Mouse (Mus musculus): ENCODE results near the gene Zfp422. TPM values are rescaled to one million over a fixed set of nuclear protein-coding genes. Genes with fewer than 3 reads are reported as not detected.
"Not testable (repeated sequence)": the region's sequence is repeated elsewhere in the genome, so short reads cannot be mapped to it uniquely, and the experiment has no call there.

The Zfp422 gene
- polyA plus RNA-seq, 1 experiment from 2014 or later: 240 TPM

GRCm38 (mm10) chr6:116628095-116628494, 704 bp downstream of the Zfp422 start:
- H3K27me3 ChIP-seq (ENCODE audit: control insufficient read depth, insufficient read depth, low read length): no peaks in the 10 kb centered on the region
- H3K4me3 ChIP-seq (ENCODE audit: low read length): peak overlapping the region; percentile 64
- peak overlapping the region; percentile 68 for H3K27ac ChIP-seq (ENCODE audit: low read depth, low read length)
- no peak for ATAC-seq (ENCODE audit: low FRiP score, low TSS enrichment)
- H3K4me2 ChIP-seq (replicated peaks; ENCODE audit: low read depth, low read length): peak overlapping the region; percentile 76
- no peaks in the 10 kb centered on the region for H3K9me3 ChIP-seq (ENCODE audit: control insufficient read depth, low read length)
- H3K36me3 ChIP-seq (ENCODE audit: control insufficient read depth, insufficient read depth, low read length): peaks cover 22% of the 10 kb centered on the region
- 0 out of 2 replicates have a peak, but pooled peaks cover 4% of the 10 kb centered on the region for H3K4me1 ChIP-seq (ENCODE audit: control insufficient read depth, insufficient read depth, low read length)
- WGBS: 20% methylated on average over 9 of the region's 9 CpGs
- H3K9ac ChIP-seq (ENCODE audit: low read depth, low read length): peak overlapping the region; percentile 88

- ATAC-seq (ENCODE audit: low FRiP score, low TSS enrichment): not testable (repeated sequence)
Measured at GRCm38 (mm10) chr6:116626417-116626816, 2.4 kb downstream of the Zfp422 start.

GRCm38 (mm10) chr6:116621318-116622023, 7.3 kb downstream of the Zfp422 start:
- no peak for ATAC-seq (ENCODE audit: low FRiP score, low TSS enrichment)
- Histone ChIP-seq H3K4me3 (ENCODE audit: low read length) (no peak overlapping the region), H3K36me3 (ENCODE audit: control insufficient read depth, insufficient read depth, low read length) (peaks cover 18% of the 10 kb centered on the region), H3K9me3 (ENCODE audit: control insufficient read depth, low read length) (no peaks in the 10 kb centered on the region), H3K27ac (ENCODE audit: low read depth, low read length) (no peak overlapping the region), H3K27me3 (ENCODE audit: control insufficient read depth, insufficient read depth, low read length) (no peaks in the 10 kb centered on the region), H3K4me2 (replicated peaks; ENCODE audit: low read depth, low read length) (no peak overlapping the region), H3K4me1 (ENCODE audit: control insufficient read depth, insufficient read depth, low read length) (no peaks in the 10 kb centered on the region), H3K9ac (ENCODE audit: low read depth, low read length) (no peak overlapping the region)
- 77% methylated on average over 8 of the region's 8 CpGs for WGBS

More at GRCm38 (mm10) chr6:116626417-116626816, 2.4 kb downstream of the Zfp422 start:
- not testable (repeated sequence) for H3K9me3 ChIP-seq (ENCODE audit: control insufficient read depth, low read length); H3K27me3 ChIP-seq (ENCODE audit: control insufficient read depth, insufficient read depth, low read length); H3K27ac ChIP-seq (ENCODE audit: low read depth, low read length); H3K4me1 ChIP-seq (ENCODE audit: control insufficient read depth, insufficient read depth, low read length); H3K4me3 ChIP-seq (ENCODE audit: low read length); H3K9ac ChIP-seq (ENCODE audit: low read depth, low read length); H3K4me2 ChIP-seq (replicated peaks; ENCODE audit: low read depth, low read length)
- H3K36me3 ChIP-seq (ENCODE audit: control insufficient read depth, insufficient read depth, low read length): peaks cover 22% of the 10 kb centered on the region
- over 99% methylated on average over 9 of the region's 9 CpGs for WGBS

- Histone ChIP-seq H3K4me1 (ENCODE audit: control insufficient read depth, insufficient read depth, low read length) (no peaks in the 10 kb centered on the region), H3K4me2 (replicated peaks; ENCODE audit: low read depth, low read length) (no peak overlapping the region), H3K9ac (ENCODE audit: low read depth, low read length) (no peak overlapping the region), H3K36me3 (ENCODE audit: control insufficient read depth, insufficient read depth, low read length) (no peaks in the 10 kb centered on the region), H3K27me3 (ENCODE audit: control insufficient read depth, insufficient read depth, low read length) (no peaks in the 10 kb centered on the region), H3K27ac (ENCODE audit: low read depth, low read length) (no peak overlapping the region), H3K9me3 (ENCODE audit: control insufficient read depth, low read length) (no peaks in the 10 kb centered on the region), H3K4me3 (ENCODE audit: low read length) (no peak overlapping the region)
- ATAC-seq (ENCODE audit: low FRiP score, low TSS enrichment): no peak
Measured at GRCm38 (mm10) chr6:116618073-116618472, 10.7 kb downstream of the Zfp422 start.

- Histone ChIP-seq H3K9ac (ENCODE audit: low read depth, low read length) (no peak overlapping the region), H3K27ac (ENCODE audit: low read depth, low read length) (no peak overlapping the region), H3K4me2 (replicated peaks; ENCODE audit: low read depth, low read length) (no peak overlapping the region), H3K27me3 (ENCODE audit: control insufficient read depth, insufficient read depth, low read length) (no peaks in the 10 kb centered on the region), H3K9me3 (ENCODE audit: control insufficient read depth, low read length) (no peaks in the 10 kb centered on the region), H3K4me1 (ENCODE audit: control insufficient read depth, insufficient read depth, low read length) (no peaks in the 10 kb centered on the region), H3K36me3 (ENCODE audit: control insufficient read depth, insufficient read depth, low read length) (no peaks in the 10 kb centered on the region), H3K4me3 (ENCODE audit: low read length) (no peak overlapping the region)
- WGBS: 92% methylated on average over 2 of the region's 2 CpGs
- ATAC-seq (ENCODE audit: low FRiP score, low TSS enrichment): no peak
Measured at GRCm38 (mm10) chr6:116615719-116616118, 13.1 kb downstream of the Zfp422 start.

- no peaks in the 10 kb centered on the region for H3K36me3 ChIP-seq (ENCODE audit: control insufficient read depth, insufficient read depth, low read length)
- H3K9ac ChIP-seq (ENCODE audit: low read depth, low read length): no peak overlapping the region
- no peaks in the 10 kb centered on the region for H3K9me3 ChIP-seq (ENCODE audit: control insufficient read depth, low read length)
- ATAC-seq (ENCODE audit: low FRiP score, low TSS enrichment): no peak
- no peak overlapping the region for H3K27ac ChIP-seq (ENCODE audit: low read depth, low read length)
- H3K27me3 ChIP-seq (ENCODE audit: control insufficient read depth, insufficient read depth, low read length): no peaks in the 10 kb centered on the region
- WGBS: 44% methylated on average over 4 of the region's 4 CpGs
- H3K4me2 ChIP-seq (replicated peaks; ENCODE audit: low read depth, low read length): no peak overlapping the region
- no peaks in the 10 kb centered on the region for H3K4me1 ChIP-seq (ENCODE audit: control insufficient read depth, insufficient read depth, low read length)
- H3K4me3 ChIP-seq (ENCODE audit: low read length): no peak overlapping the region
Measured at GRCm38 (mm10) chr6:116607230-116607629, 21.6 kb downstream of the Zfp422 start.

GRCm38 (mm10) chr6:116600969-116601368, 27.8 kb downstream of the Zfp422 start:
- not testable (repeated sequence) for H3K4me3 ChIP-seq (ENCODE audit: low read length); H3K9ac ChIP-seq (ENCODE audit: low read depth, low read length); H3K36me3 ChIP-seq (ENCODE audit: control insufficient read depth, insufficient read depth, low read length); H3K27me3 ChIP-seq (ENCODE audit: control insufficient read depth, insufficient read depth, low read length); H3K4me1 ChIP-seq (ENCODE audit: control insufficient read depth, insufficient read depth, low read length); H3K9me3 ChIP-seq (ENCODE audit: control insufficient read depth, low read length); H3K27ac ChIP-seq (ENCODE audit: low read depth, low read length); ATAC-seq (ENCODE audit: low FRiP score, low TSS enrichment); H3K4me2 ChIP-seq (replicated peaks; ENCODE audit: low read depth, low read length)

- H3K9ac ChIP-seq (ENCODE audit: low read depth, low read length): no peak within 1 kb of the TSS
- 82% methylated on average over 4 of the region's 4 CpGs for WGBS
- H3K9me3 ChIP-seq (ENCODE audit: control insufficient read depth, low read length): no peaks in the 10 kb centered on the region
- no peak for ATAC-seq (ENCODE audit: low FRiP score, low TSS enrichment)
- H3K4me2 ChIP-seq (replicated peaks; ENCODE audit: low read depth, low read length): no peak within 1 kb of the TSS
- H3K36me3 ChIP-seq (ENCODE audit: control insufficient read depth, insufficient read depth, low read length): no peaks in the 10 kb centered on the region
- no peak within 1 kb of the TSS for H3K27ac ChIP-seq (ENCODE audit: low read depth, low read length)
- no peaks in the 10 kb centered on the region for H3K27me3 ChIP-seq (ENCODE audit: control insufficient read depth, insufficient read depth, low read length)
- no peak within 1 kb of the TSS for H3K4me3 ChIP-seq (ENCODE audit: low read length)
- no peaks in the 10 kb centered on the region for H3K4me1 ChIP-seq (ENCODE audit: control insufficient read depth, insufficient read depth, low read length)
Measured at GRCm38 (mm10) chr6:116584095-116584494, 44.7 kb downstream of the Zfp422 start, which contains the start of gene Olfr215. Olfr215 (minus strand) TSS chr6:116584195.

Data from kidney, embryonic 14.5 days (tissue).